Mouse (Mus musculus) gastrocnemius, postnatal 4 days (tissue): ENCODE data around the gene Ten1. TPM values are rescaled to one million over a fixed set of nuclear protein-coding genes. Genes with fewer than 3 reads are reported as not detected.

Source experiments
- DNase-seq, 2 experiments: peaks; one replicate each; pipeline ENCODE4 v3.0.0; 2021 to 2022; ENCODE audit warnings: low spot score in 2 of 2, mixed read lengths in 2 of 2
- long read RNA-seq, 2 experiments: library from polyadenylated mRNA; stranded (forward); transcript quantifications; one replicate each; pipeline ENCODE4 v2.0.0; 2021
- total RNA-seq, 2 experiments: library from RNA; stranded (reverse); gene quantifications; 2 replicates each; pipeline ENCODE4 v1.2.3; 2021

Ten1 gene
- total RNA-seq = 10 to 100 TPM; 29.2 to 38.6 TPM
- long read RNA-seq, experiment 1, transcript Ten1-201 (4 exons, 902 nt) = major isoform, 17 of 20 reads
- long read RNA-seq, experiment 1, partial matches to known transcripts = 1 of 20 reads
- long read RNA-seq, experiment 1, other reads (novel, unspliced or antisense) = 1 of 20 reads
- long read RNA-seq, experiment 2, transcript Ten1-201 (4 exons, 902 nt) = major isoform, 16 of 19 reads
- long read RNA-seq, experiment 2, partial matches to known transcripts = 1 of 19 reads
- long read RNA-seq, experiment 2, other reads (novel, unspliced or antisense) = 1 of 19 reads

GRCm38 (mm10) chr11:116198639-116199531 lies at the start of gene Ten1, which contains the start of gene Acox1:
Gene Ten1, plus strand, starts transcription at chr11:116198855.
Gene Acox1, minus strand, starts transcription at chr11:116199045.
- DNase-seq = peak; percentile 89 to 95

DNA sequence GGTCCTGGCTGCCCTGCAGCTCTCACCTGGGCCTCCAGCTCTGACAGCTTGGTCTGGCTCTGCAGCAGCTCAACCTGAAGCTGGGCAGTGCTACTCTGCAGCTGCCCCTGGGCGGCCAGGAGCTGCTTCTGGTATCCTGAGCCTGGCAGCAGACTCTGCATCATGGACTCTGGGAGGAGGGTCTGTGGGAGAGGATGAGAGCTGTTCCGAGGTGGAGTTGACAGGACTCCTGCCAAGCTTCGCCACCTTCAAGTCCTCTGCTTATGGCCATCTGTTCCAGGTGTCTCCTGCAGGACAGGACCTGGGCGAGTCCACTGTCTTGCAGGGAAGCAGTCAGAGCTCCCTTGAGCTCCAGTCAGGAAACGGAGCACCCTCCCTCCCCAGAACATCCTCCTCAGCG lies 49.3 kb upstream of the Ten1 start:
- DNase-seq = no peak

GRCm38 (mm10) chr11:116150960-116151359 lies 47.7 kb upstream of the Ten1 start:
- DNase-seq = no peak

DNA sequence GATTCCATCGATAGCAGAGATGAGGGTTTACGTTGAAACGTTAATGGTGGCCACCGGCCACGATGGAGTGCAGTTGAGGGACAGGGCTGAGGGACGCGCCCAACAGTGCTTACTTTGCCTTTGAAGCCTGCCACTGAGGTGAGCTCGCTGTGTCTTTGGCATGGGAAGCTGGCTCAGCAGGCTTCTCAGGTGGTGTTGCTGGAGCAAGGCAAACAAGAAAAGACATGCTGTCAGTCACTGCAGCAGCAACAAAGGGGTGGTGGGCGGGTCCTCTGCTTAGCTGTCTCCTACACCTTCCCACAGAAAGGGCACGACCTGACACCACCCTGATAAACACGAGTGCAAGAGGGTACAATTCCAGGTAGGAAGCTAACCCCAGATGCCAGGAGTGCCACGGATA lies 37.3 kb upstream of the Ten1 start:
- no peak for DNase-seq

GRCm38 (mm10) chr11:116162146-116162545 lies 36.5 kb upstream of the Ten1 start:
- no peak for DNase-seq

DNA sequence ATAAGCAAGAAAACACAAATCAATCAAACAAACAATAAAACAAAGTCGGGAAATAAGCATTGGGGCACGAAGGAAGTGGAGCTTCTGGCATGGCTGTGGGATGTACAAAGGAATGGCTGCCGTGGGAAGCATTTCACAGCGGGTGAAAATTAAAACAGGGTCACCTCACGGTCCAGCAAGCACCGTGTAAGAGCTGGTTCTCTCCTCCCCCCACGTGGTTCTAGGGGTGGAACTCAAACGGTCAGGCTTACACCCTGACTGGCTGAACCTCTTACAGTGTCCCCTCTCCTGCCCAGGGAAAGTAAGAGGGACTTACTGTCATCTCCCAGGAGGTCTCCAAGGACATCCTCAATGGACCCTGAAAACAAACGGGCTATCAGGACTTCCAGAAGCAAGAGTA lies 35.7 kb upstream of the Ten1 start:
- DNase-seq = no peak

DNA sequence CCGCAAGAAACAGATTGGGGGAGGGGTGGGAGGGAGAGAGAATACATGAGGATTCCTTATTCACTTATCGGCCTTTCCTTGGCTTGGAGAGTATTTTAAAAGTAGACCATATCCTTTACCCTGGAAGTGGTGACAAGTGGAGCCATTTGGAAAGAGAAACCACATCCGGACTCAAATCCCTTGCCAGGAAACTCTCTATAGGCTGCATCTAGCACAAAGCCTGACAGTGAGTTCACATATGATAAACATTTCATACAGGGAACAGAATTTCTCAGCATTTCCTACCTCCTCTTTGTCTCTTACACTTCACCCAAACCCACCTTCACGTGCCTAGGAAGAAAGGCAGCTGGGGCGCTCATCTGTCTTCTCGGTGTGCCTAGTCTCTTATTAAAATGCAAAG lies 31.4 kb upstream of the Ten1 start:
- no peak for DNase-seq

- DNase-seq = peak; percentile 83 to 94
These were observed 30.7 kb upstream of the Ten1 start, which contains the start of gene Fbf1 for GRCm38 (mm10) chr11:116167884-116168439. Gene Fbf1, minus strand, starts transcription at chr11:116168166.

- DNase-seq = no peak
These were observed 29.4 kb upstream of the Ten1 start for GRCm38 (mm10) chr11:116169214-116169613.

DNA sequence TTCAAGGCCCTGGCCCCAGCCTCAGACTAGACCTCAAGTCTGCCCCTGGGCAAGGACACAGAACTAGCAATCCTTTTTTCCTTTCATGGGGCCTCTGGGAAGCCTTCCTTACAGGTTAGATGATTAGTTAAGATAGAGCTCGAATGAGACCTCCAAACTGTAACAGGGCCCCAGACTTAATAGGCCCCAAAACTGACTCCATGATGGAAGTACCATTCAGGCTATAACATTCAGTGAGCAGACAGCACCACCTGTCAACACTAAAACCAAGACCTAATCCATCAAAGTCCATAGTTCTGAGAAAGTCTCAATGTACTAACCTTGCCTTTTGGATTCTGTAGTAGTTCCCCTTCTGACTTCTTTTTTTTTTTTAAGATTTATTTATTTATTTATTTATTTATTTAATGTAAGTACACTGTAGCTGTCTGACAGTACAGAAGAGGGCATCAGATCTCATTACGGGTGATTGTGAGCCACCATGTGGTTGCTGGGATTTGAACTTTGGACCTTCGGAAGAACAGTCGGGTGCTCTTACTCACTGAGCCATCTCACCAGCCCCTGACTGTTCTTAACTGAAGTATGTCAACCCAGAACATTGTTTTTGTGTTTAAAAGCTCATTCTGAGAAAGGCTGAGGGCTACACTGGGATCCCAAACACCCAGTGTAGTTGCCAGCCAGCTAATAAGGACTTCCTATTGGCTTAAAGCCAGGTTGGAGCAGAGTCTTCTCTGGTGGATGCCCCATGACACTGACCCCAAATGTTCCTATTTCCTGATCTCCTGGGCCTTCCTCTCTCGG lies 28.5 kb upstream of the Ten1 start:
- no peak for DNase-seq

GRCm38 (mm10) chr11:116171959-116172358 lies 26.7 kb upstream of the Ten1 start:
- no peak for DNase-seq

DNA sequence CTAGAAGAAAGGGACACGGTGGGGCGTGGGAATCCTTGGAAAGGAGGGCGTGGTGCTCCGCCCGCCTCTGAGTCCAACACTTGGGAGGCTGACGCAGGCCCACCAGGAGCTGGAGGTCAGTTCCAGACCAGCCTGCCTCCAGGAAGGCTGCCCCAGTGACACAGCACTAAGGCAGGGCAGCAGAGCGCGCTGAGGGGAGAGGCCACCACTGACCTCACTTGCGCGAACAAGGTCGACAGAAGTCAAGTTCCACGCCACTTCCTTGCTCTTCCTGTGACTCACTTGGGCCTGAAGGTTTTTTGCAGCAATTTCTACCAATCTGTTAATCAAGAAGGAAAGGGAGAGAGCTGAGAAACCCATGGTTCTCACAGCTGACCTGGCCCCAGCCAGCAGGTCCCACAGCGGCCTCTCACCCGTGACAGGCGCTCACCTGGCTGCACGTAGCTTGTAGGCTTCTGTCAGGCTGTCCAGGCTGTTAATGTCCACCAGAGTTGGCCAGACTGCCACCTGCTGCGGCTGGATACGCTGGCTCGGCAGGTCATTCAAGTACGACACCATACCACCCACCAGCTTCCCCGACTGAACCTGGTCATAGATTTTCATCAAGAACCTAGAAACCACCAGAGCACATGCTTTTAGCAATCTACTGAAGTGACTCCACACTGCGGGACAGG lies 23.7 kb upstream of the Ten1 start:
- no peak for DNase-seq

- no peak for DNase-seq
These were observed 22.6 kb upstream of the Ten1 start for GRCm38 (mm10) chr11:116176010-116176409.

- DNase-seq = no peak
These were observed 20.1 kb upstream of the Ten1 start for GRCm38 (mm10) chr11:116178411-116179121.

DNA sequence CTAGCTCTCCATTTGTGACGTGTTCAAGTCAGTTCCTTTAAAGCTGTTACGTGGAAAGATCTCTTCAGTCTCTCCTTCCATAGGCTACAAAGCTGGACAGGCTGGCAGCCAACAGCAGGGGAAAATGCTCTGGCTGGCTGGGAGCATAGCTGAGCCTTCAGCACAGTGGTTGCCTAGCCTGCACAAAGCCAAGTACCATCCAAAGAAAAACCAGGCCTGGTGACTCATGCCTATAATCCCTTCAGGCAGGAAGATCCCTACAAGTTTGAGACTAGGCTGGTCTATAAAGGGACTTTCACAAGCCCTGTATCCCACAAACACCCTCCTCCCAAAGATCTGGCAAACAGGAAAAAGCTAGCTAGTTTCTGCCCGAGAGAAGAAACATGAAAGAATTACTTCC lies 12.8 kb upstream of the Ten1 start:
- DNase-seq = no peak

DNA sequence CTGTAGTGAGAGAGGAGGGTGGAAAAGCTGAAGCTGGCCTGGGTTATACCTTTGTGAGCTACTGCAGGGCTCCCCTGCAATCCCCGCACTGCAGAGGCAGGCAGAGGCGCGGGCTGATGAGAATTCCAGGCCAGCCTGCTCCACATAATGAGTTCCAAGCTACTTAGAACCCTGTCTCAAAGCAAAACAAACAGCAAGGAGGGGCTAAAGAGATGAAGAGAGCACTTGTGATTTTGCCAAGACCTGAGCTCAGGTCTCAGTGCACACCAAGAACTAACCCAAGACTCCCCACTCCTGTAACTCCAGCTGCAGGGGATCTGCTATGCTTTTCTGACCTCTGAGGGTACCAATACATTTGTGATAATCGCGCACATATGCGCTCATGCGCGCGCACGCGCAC lies 12.3 kb upstream of the Ten1 start:
- DNase-seq = no peak

GRCm38 (mm10) chr11:116187226-116187930 lies 11.3 kb upstream of the Ten1 start:
- no peak for DNase-seq

DNA sequence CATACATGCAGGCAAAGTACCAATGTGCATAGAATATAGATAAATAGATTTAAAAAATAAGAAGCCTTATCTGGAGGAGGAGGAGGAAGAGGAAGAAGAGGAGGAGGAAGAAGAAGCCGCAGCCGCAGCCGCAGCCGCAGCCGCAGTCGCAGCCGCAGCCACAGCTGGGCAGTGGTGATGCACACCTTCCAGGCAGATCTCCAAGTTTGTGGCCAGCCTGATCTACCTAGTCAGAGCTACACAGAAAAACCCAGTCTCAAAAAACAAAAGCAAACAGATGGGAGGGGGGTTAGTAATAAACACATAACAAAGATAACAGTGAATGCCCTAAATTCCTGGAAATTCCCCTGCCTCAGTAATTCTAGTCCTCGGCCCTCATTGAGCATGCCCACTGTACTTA lies 4.0 kb upstream of the Ten1 start:
- DNase-seq = no peak

DNA sequence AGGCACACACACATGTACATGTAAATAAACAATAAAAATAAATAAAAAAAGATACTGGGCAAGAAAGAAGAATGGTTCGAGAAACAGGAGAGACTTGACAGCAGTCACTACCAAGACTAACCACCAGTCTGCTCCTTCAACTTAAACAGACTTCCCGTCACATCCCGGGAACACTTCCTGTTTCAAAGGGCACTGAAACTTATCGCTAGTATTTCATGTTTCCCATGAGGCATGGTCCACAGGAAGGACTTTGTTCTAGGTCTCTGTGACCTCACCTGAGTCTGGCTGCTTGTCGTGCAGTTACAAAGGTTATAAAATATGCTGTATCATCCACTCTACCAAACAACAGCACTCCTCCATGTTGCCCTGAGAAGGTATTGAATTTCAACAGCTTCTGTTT lies 3.4 kb upstream of the Ten1 start:
- DNase-seq = no peak
